Mouse (Mus musculus) ES-CJ7 (cell line): ENCODE results near the gene Mark3.

Experiments used
- DNase-seq: peaks from one replicate; pipeline ENCODE4 v3.0.0; 2011; ENCODE audit warnings: low read depth, low spot score

The Mark3 gene

GRCm38 (mm10) chr12:111697708-111698107 lies 123.4 kb downstream of the Mark3 start:
- no peak for DNase-seq

- no peak for DNase-seq
These were observed 124.1 kb downstream of the Mark3 start for GRCm38 (mm10) chr12:111698346-111698913.

GRCm38 (mm10) chr12:111699542-111699941 lies 125.2 kb downstream of the Mark3 start:
- DNase-seq = no peak

GRCm38 (mm10) chr12:111700920-111701458 lies 126.7 kb downstream of the Mark3 start:
- DNase-seq = no peak

GRCm38 (mm10) chr12:111703301-111703700 lies 129.0 kb downstream of the Mark3 start:
- no peak for DNase-seq

GRCm38 (mm10) chr12:111704609-111705008 lies 130.3 kb downstream of the Mark3 start:
- DNase-seq = peak; percentile 37

- DNase-seq = no peak
These were observed 131.1 kb downstream of the Mark3 start for GRCm38 (mm10) chr12:111705186-111705973.
